Mouse (Mus musculus): ENCODE results near the gene Bysl.

DNA sequence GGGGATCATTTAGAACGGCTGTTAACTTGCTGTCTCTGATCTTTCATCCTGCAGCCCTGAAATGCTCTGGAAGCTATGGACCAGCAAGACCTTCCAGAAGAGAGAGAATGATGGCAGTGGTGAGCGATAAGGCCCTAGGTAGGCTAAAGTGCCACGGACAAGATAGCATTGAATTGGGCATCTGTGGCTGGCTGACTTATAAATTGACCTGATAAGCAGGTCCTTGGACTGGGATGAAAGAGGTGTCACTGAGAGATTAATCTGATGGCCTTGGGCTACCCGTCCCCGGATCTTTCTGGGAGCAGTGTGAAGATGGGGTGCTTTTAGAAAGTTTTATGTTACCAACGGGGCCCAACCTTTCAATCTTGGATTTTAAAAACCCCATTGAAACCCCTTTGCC lies 32.6 kb downstream of the Bysl start:
- TF ChIP-seq ZC3H11A (IDR thresholded peaks at IDR 0.05; ENCODE audit: borderline replicate concordance, low read depth, low read length) (no peak), ZNF384 (IDR thresholded peaks at IDR 0.05; ENCODE audit: low read depth, low read length) (no peak), HCFC1 (IDR thresholded peaks at IDR 0.05; ENCODE audit: borderline replicate concordance, insufficient read depth, low read length) (no peak), CHD2 (IDR thresholded peaks at IDR 0.05; ENCODE audit: low read depth, low read length) (no peak)

All from ES-E14 (cell line).